Mouse (Mus musculus) lung, postnatal 36 days (tissue): ENCODE measurements at regions not wholly inside any gene's neighbourhood (a gene's known extent, or its start where the extent isn't known, plus 50 kb on each side); places are given as distances from the start of the nearest gene placed in this dataset.
"Not testable (repeated sequence)": the region's sequence is repeated elsewhere in the genome, so short reads cannot be mapped to it uniquely, and the experiment has no call there.

Experiments used
- DNase-seq: peaks from one replicate; pipeline ENCODE4 v3.0.0; 2022; ENCODE audit warnings: mixed read lengths

GRCm38 (mm10) chr15:96031085-96031780 lies 240.6 kb downstream of the Ano6 start:
- peak; percentile 18 for DNase-seq

DNA sequence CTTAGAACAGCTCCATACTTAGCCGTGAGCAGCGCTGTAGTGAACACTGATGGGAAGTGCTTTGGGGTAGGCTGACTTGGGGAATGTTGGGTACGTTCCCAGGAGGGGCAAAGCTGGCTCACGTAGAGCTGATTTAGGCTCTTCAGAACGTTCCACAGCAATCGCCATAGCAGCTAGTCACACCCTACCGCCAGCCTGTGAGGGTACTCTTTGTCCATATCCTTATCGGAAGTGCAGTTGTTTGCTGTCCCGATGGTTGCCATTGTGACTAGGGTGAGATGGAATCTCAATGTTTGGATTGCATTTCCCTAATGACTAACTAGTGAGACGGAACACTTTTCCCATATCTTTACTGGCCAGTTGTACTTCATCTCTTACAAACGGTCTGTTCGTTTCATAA lies 244.6 kb downstream of the Ano6 start:
- peak; percentile 71 for DNase-seq

DNA sequence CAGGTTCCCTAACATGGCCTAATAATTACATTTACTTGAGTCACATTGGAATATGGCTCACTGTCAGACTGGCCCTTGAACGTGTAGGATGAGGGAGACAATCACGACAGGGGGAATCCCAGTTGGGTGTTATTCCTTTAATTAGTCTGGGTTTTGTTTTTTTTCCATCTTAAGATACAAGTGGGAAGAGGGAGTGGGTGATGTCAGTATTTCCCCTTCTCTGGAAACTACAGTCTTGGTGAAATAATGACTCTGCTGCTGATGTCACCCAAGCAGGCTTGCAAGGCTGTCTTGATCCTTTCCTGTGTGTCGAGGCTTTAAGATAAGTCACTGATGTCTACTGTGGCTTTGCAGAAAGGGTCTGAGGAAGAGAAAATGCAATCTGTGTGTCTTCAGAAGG lies 241.8 kb upstream of the Arid2 start:
- DNase-seq = no peak

DNA sequence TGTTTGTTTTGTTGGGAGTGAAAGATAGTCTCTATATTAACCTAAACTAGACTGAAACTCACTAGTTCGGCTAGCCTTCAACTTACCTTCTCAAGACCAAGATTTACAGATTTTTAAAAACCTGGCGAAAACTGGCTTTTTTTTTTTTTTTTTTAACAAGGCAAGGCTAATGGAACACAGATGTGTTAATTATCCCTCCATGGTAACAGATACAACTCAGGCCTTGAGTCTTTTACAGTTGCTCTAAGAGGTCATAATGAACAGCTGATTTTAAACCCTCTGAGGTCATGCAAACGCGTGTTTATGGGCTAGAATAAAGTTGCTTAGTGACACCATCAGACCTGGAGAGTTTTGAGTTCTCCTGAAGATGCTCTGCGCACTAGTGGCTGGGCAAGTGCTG lies 240.7 kb upstream of the Arid2 start:
- DNase-seq = no peak

GRCm38 (mm10) chr15:96050416-96050815 lies 236.9 kb upstream of the Arid2 start:
- DNase-seq = no peak

DNA sequence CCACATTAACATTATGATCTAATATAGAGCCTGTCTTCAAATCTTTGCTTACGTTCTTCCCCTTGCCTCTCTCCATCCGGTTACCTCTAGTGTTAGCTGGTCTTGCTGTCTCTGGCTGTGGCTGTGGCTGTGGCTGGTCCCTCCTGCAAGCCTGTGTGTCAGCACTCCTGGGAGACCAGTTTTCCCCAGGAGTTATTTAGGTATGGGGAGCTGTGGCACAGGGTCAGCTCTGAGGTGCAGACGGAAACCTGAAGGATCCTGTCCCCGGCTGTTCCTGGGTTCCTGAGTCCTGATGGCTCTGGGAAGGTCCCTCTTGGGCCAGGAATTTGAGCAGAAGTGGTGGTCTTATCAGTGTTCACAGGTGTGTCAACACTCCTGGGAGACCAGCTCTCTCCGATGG lies 234.7 kb upstream of the Arid2 start:
- DNase-seq = no peak

GRCm38 (mm10) chr15:96055361-96055760 lies 232.0 kb upstream of the Arid2 start:
- DNase-seq = no peak

GRCm38 (mm10) chr15:96055796-96056473 lies 231.4 kb upstream of the Arid2 start:
- no peak for DNase-seq

- no peak for DNase-seq
Measured at GRCm38 (mm10) chr15:96059623-96060022, 227.7 kb upstream of the Arid2 start.

GRCm38 (mm10) chr15:96064499-96065217 lies 222.7 kb upstream of the Arid2 start:
- DNase-seq = no peak

DNA sequence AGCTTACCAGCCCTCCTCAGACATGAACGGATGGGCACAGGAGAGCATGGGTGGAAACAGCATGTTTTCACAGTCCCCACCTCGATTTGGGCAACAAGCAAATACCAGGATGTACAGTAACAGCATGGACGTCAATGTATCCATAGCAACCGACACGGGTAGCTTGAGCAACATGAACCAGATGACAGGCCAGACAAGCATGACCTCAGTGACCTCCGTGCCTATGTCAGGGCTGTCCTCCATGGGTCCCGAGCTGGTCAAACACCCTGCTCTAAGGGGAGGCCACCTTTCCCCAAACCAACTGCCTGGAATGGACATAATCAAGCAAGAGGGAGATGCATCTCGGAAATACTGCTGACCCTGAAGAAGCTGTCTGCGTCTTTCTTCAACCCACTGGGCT lies 211.7 kb upstream of the Arid2 start:
- no peak for DNase-seq

DNA sequence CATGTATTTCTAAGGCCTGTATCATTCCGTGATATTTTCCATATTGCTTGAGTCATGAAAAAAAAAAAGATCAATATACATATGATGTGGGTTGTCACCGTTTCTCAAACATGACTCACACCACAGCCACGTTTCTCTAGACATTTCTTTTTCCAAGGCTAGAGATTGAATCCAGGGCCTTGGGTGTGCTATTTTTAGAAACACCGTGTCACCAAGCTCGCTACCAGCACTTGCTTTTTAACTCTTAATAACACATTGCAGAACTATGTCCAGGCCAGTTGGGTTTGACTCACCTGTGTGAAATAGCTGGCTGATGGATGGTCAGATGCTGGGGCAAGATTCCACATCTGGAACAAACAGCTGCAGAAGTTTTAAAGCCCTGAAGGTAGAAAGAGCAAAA lies 209.6 kb upstream of the Arid2 start:
- no peak for DNase-seq

DNA sequence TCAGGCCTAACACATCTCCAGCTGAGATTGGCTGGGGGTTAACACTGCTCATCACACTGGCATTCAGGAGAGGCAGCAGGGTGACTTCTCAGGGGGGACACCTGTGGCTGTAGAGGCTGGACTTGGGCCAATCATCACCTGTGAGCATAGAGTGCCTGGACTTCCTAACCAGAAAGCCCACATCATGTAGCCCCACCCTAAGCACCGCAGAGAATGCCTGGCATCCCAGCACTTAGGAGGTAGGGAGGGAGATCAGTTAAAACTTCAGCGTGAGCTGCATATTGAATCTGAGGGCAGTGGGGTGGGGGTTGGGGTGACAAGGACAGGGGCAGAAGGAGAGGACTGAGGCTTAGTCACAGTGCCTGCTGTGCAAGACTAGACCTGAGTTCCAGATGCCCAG lies 208.7 kb upstream of the Arid2 start:
- peak; percentile 21 for DNase-seq

GRCm38 (mm10) chr15:96089676-96090075 lies 197.6 kb upstream of the Arid2 start:
- peak; percentile 25 for DNase-seq

GRCm38 (mm10) chr15:96096438-96096837 lies 190.9 kb upstream of the Arid2 start:
- DNase-seq = no peak

DNA sequence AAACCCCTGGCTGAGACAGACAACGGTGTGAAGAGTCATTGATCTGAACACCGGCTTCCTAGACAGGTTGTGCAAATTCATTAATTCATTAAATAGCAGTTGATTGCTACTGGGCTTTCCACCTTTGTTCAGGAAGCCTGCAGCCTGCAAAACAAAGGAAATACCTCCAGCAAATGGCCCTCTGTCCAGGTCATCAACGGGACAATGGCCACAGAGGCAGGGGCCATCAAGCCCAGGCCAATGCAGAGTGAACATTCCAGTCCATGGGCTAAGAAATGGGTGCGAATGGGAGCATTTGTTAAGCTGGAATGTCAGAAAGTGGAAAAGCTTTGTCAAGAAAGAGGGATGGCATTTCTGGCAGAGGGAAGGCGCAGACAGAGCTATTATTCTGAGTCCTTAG lies 188.5 kb upstream of the Arid2 start:
- DNase-seq = no peak

DNA sequence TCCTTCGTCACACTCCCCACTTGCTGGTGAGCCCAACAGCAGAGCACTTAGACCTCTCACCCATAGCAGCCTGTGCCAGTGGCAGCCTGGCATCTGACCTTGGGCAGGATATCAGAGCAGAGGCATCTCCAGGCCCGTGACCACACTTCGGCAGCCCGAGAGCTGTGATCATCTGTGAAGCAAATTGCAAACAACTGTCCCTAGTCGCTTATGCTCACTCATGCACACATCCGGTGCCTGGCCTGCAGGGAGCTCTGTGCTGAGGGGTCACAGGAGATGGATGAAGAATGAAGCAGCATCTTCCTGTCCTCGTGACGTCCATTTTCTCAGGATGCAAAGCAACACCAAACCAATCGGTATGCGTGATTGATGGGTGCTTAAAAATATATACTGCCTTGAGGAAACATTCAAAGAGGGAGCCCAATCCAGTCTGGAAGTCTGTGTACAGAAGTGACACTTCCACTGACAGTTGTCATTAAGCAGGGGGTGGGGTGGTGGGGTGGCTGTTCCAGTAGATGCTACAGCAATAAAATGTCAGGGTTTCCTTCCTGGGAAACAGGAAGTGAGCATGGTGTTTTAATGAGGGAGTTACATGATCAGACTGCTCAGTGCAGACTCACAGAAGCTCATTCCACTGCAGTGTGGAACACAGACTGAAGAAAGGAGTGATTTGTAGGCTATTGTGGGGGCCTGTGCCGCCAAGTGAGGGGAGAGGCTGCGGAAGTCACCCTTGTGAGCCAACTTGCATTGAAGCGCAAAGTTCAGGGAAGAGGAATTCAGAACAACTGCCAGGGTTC lies 187.3 kb upstream of the Arid2 start:
- DNase-seq = not testable (repeated sequence)

GRCm38 (mm10) chr15:96103737-96104136 lies 183.6 kb upstream of the Arid2 start:
- DNase-seq = peak; percentile 26

DNA sequence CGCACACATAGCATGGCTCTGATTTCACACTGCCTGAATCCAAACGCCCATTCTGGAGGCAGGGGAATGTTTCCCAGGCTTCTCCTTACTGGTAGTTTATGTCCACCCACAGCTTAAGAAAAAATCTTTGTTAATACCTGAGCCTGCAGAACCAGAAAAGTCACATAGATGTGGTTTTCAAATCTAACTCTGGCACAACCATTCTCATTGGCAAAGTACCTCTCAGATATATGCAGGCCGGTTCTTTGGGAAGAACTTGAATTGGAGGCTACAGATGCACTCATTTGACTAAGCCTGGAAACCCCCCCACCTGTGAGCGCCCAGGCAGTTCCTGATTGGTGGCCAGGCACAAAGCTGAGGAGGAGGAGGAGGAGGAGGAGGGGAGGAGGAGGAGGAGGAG lies 179.8 kb upstream of the Arid2 start:
- DNase-seq = peak; percentile 22

DNA sequence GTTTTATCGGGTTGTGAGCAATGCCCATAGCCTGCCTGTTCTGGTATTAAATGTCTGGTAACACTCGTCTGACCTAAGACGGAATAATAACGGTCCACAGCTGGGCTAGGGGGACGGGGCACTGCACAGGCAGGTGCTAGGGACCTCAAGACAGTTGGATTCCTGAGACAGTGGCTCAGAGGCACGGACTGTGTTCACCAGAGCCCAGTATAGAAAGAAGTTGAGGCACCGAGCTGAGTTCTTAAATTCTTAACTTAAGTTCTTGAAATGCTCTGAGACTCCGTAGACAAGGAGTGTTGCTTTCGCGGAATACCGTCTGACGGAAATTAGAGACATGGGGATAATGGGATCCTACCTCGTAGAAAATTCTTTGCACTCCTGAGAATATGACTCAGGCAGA lies 174.2 kb upstream of the Arid2 start:
- DNase-seq = no peak

DNA sequence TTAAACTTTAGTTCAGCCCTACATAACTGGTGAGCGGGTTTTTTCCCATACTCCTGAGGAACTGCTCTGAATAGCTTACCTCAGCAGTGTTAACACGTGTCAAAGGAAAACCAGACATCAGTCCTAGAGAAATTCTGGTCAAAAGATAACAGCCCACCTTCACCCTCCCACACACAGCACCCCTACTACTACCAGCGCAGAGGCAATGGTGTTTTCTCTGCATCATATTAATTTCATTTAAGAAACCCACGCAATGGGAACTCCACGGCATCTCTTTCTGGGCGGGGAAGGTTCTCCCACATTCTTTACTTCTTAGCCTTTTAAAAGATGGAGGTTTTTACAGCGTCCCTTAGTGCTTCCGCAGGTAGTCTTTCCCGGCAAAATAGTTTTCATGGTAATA lies 172.7 kb upstream of the Arid2 start:
- DNase-seq = no peak

DNA sequence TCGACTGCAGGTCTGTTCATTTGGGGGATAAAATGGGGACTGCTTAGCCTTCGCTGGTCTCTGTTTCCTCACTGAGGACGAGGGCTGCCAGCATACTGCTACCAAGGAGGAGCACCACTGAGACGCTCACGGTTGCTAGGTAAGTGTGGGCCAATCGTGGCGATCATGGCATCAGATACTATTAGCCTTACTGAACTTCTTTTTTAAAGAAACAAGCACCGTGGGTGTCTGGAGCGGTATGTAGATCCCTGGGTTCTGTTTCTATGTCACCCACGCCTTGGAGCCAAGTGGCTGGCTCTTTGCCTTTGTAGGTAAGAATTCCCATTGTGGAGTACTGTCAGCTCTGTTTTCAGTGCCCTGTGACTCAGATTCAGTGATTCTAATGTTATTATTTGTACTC lies 172.1 kb upstream of the Arid2 start:
- DNase-seq = no peak

- no peak for DNase-seq
Measured at GRCm38 (mm10) chr15:96119240-96119639, 168.1 kb upstream of the Arid2 start.
